Mouse (Mus musculus) ES-E14 (cell line): ENCODE measurements around the gene Amt. TPM values are rescaled to one million over a fixed set of nuclear protein-coding genes. Genes with fewer than 3 reads are reported as not detected.

Experiments
- DNase-seq: peaks from one replicate; pipeline ENCODE4 v3.0.0-alpha.2; 2013; ENCODE audit warnings: low read depth, low spot score
- H3K27ac ChIP-seq: 2 replicates; pipeline ENCODE4 v1.5.1; 2012; ENCODE audit warnings: low read depth, mild to moderate bottlenecking, low read length, moderate library complexity, mixed read lengths; ENCODE audit not compliant: poor library complexity, insufficient read depth, severe bottlenecking
- H3K36me3 ChIP-seq: 2 replicates; pipeline ENCODE4 v1.6.1; 2012; ENCODE audit warnings: mild to moderate bottlenecking, low read length, moderate library complexity, mixed read lengths; ENCODE audit not compliant: control insufficient read depth, poor library complexity, insufficient read depth, severe bottlenecking
- H3K4me1 ChIP-seq, 2 experiments: fragments of 150-350 bp in 1 of 2; sonication (generic) in 1 of 2; 2 replicates each; pipeline ENCODE4 v1.6.1; 2012; ENCODE audit warnings: low read length in 2 of 2, mild to moderate bottlenecking in 1 of 2, mixed read lengths in 1 of 2; ENCODE audit not compliant: control insufficient read depth in 2 of 2, insufficient read depth in 2 of 2, poor library complexity in 1 of 2
- H3K4me3 ChIP-seq, 2 experiments: fragments of 150-350 bp in 1 of 2; sonication (generic) in 1 of 2; 2 replicates each; pipeline ENCODE4 v1.5.1; 2012; ENCODE audit warnings: low read length in 2 of 2, low read depth in 1 of 2, mild to moderate bottlenecking in 1 of 2, mixed read lengths in 1 of 2; ENCODE audit not compliant: insufficient read depth in 1 of 2, poor library complexity in 1 of 2, severe bottlenecking in 1 of 2
- H3K9ac ChIP-seq: 2 replicates; pipeline ENCODE4 v1.6.1; 2012; ENCODE audit warnings: low read depth, mild to moderate bottlenecking, low read length, mixed read lengths; ENCODE audit not compliant: poor library complexity, insufficient read depth, severe bottlenecking
- H3K9me3 ChIP-seq: fragments of 150-350 bp; sonication (generic); 2 replicates; pipeline ENCODE4 v1.6.1; 2012; ENCODE audit warnings: low read depth, mild to moderate bottlenecking, low read length; ENCODE audit not compliant: control insufficient read depth, insufficient read depth
- CHD2 ChIP-seq: IDR thresholded peaks from 2 replicates; pipeline ENCODE4 v1.6.1; 2014; ENCODE audit warnings: mild to moderate bottlenecking, low read depth, low read length, inconsistent platforms
- HCFC1 ChIP-seq: IDR thresholded peaks from 2 replicates; pipeline ENCODE4 v1.6.1; 2012; ENCODE audit warnings: low read length, inconsistent platforms, borderline replicate concordance; ENCODE audit not compliant: insufficient read depth
- MAFK ChIP-seq: IDR thresholded peaks from 2 replicates; pipeline ENCODE4 v1.6.1; 2014; ENCODE audit warnings: mild to moderate bottlenecking, low read depth, low read length, inconsistent platforms; ENCODE audit not compliant: insufficient read depth
- ZC3H11A ChIP-seq: IDR thresholded peaks from 2 replicates; pipeline ENCODE4 v1.6.1; 2012; ENCODE audit warnings: low read depth, mild to moderate bottlenecking, inconsistent platforms, low read length, borderline replicate concordance
- ZNF384 ChIP-seq: IDR thresholded peaks from 2 replicates; pipeline ENCODE4 v1.6.1; 2012; ENCODE audit warnings: low read depth, low read length, inconsistent platforms
- in situ Hi-C, 2 experiments: fragments of 600-800 bp; cut with MboI; formaldehyde crosslinking; loops; one replicate each; pipeline ENCODE4 v1.15.1; 2025; ENCODE audit warnings: low sequenced_read_pairs in 2 of 2, inconsistent platforms in 1 of 2; ENCODE audit not compliant: unreplicated experiment in 2 of 2
- total RNA-seq: library from RNA; depleted of rRNA; stranded (reverse); fragments of 300-350 nt; gene quantifications from 2 replicates; pipeline ENCODE4 v1.2.3, GENCODE M21; 2012

The Amt gene
- total RNA-seq, 1 experiment = 63.9 TPM

DNA sequence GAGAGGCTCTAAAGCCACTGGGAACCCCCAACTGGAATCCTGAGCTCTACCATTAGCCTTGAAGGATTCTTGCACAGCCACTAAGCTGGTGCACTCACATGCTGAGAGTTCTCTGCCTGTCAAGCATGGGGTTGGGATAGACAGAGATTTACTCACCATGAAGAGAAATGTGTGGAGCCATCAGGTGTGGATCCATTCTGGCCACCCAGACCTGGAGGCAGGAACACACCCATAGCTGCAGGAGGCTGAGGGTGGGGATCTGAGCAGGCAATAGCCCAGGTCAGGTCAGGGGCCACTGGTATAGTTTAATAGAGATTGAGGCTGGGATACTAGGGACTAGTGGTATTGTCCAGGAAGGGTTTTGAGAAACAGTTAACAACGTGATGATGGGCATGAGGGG is 8.5 kb downstream of the Amt start:
- in situ Hi-C loops = no loop called here
- Histone ChIP-seq H3K4me3 (peak overlapping the region; percentile 79 to 81), H3K4me1 (peaks cover 7 to 9% of the 10 kb centered on the region in 2 experiments; a peak in 3 of 4 replicates), H3K9me3 (no peaks in the 10 kb centered on the region), H3K36me3 (peaks cover 22% of the 10 kb centered on the region), H3K9ac (peak overlapping the region; percentile 85), H3K27ac (no peak overlapping the region; the same call in 1 of the 2 replicates)
- TF ChIP-seq CHD2 (no peak), MAFK (no peak), ZC3H11A (no peak), HCFC1 (no peak), ZNF384 (no peak)
- DNase-seq = no peak

DNA sequence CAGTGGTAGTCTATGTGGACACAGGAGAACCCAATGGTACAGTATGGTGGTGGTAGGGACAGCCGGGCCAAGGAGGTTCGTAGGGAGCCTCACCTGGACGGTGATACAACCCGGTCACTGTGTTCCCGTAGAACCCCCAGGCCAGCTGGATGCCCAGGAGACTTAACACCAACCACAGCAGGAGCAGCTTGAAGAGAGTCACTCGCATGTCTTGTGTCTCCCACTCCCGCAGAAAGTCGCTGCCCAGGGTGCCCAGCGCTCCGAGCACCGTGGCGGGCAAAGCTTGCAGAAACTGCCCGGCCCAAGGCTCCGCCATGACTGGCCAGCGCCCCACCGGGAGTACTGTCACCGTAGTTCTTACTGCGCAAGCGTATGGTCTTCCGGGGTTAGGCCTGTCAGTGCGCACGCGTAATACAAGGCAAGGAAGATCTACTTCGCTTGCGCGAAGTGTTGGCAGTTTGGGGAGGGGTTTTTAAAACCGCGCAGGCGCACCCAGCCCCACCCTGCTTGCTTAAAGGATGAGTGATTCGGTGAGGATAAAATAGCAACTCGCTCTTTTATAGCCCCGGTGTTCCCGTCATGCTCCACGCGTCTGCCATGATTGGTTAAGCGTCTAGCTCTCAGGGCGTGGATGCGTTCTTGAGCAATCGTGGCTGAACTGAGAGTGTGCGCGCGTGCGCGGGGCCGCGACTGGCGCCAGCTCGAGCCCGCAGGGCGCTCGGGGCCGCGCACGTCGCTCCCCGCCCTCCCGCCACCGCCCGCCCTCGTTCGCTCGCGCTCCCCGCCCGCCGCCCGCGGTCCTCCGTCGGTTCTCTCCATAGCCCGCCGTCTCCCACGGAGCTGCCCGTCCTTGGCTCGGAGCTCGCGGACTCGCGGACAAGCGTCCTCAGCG is 9.2 kb downstream of the Amt start, which contains the start of the genes Rhoa and Tcta:
TSS of gene Rhoa (plus strand) at position 501 of the 892 bp plus-strand sequence.
TSS of gene Tcta (minus strand) at position 532 of the 892 bp plus-strand sequence.
- H3K27ac ChIP-seq = peak within 1 kb of the TSS; percentile 97
- H3K36me3 ChIP-seq = peaks cover 17% of the 10 kb centered on the region
- peak within 1 kb of the TSS; percentile 99 for H3K9ac ChIP-seq
- TF ChIP-seq ZNF384 = no peak
- TF ChIP-seq ZC3H11A = no peak
- TF ChIP-seq CHD2 = no peak
- no peak for TF ChIP-seq MAFK
- 0 out of 2 replicates have a peak, but pooled peaks have one; percentile 47 for TF ChIP-seq HCFC1
- in situ Hi-C loops = no loop called here
- DNase-seq = peak; percentile 99
- H3K4me1 ChIP-seq = peaks cover 9% of the 10 kb centered on the region in 2 experiments
- peak within 1 kb of the TSS; percentile 98 for H3K4me3 ChIP-seq
- H3K9me3 ChIP-seq = no peaks in the 10 kb centered on the region

GRCm38 (mm10) chr9:108306571-108306980 is 9.9 kb downstream of the Amt start:
- no peak for DNase-seq

DNA sequence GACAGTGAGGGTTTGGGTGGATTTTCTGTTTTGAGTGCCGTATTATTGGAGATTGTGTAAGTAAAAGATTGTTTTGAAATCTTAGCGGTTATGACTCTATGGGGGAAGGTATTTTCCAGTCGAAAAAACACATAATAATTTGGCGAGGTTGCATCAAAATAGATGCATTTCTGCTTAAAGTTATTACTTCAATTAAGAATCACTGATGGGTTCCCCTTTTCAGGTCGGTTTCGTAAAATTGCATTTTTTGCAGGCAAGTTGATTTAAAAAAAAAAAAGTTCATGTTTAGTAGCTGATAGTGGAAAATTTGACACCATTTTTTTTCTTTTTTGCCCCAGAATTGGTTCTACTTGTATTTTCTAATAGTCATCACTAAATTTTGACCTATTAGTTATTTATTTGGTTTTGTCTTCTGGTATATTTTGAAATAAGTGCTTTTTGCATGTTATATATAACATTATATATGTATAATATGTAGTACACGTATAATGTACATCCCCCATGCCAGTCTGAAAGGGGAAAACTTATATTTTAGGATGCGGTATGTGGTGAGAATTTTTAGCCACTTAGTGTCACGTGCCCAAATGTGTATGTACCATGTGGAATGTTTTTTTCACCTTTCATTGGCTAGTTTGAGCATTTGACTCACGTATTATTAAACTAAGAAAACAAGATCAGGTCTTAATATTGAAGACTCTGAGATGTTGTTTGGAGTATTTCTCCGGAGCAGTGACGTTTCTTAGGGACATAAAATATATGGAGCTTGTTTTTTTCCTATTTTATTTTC is 10.6 kb downstream of the Amt start:
- TF ChIP-seq CHD2 = no peak
- no peak for TF ChIP-seq ZNF384
- no peak for TF ChIP-seq MAFK
- no peak for TF ChIP-seq ZC3H11A
- TF ChIP-seq HCFC1 = no peak
- Histone ChIP-seq H3K27ac (peak overlapping the region; percentile 97; the same call in 1 of the 2 replicates), H3K4me3 (peak overlapping the region; percentile 98), H3K9me3 (no peaks in the 10 kb centered on the region), H3K4me1 (peaks cover 0 to 9% of the 10 kb centered on the region in 2 experiments), H3K36me3 (peaks cover 9% of the 10 kb centered on the region), H3K9ac (peak overlapping the region; percentile 99)
- no peak for DNase-seq
- in situ Hi-C loops = no loop called here

More at GRCm38 (mm10) chr9:108306571-108306980, 9.9 kb downstream of the Amt start:
- in situ Hi-C loops = no loop called here
- Histone ChIP-seq H3K9me3 (no peaks in the 10 kb centered on the region), H3K36me3 (peaks cover 13% of the 10 kb centered on the region), H3K9ac (peak overlapping the region; percentile 99), H3K4me1 (peaks cover 3 to 9% of the 10 kb centered on the region in 2 experiments), H3K4me3 (peak overlapping the region; percentile 98), H3K27ac (peak overlapping the region; percentile 97)
- 0 out of 2 replicates have a peak, but pooled peaks have one; percentile 6 for TF ChIP-seq HCFC1
- no peak for TF ChIP-seq MAFK
